Mouse (Mus musculus) liver, embryonic 11.5 days (tissue): ENCODE results near the gene F2rl3. TPM values are rescaled to one million over a fixed set of nuclear protein-coding genes. Genes with fewer than 3 reads are reported as not detected.
A peak's percentile ranks its signal among the peaks of the same experiment; 100 is the strongest.

Experiments used
- ATAC-seq: fragments of 200-750 bp; cut with Nextera tagmentation; replicated peaks from 2 replicates; pipeline ENCODE4 v1.8.0; 2017; ENCODE audit warnings: moderate number of reproducible peaks, mild to moderate bottlenecking, moderate TSS enrichment, moderate library complexity; ENCODE audit not compliant: low FRiP score
- DNase-seq: peaks from one replicate; pipeline ENCODE4 v3.0.0-alpha.2; 2017; ENCODE audit warnings: low spot score
- H3K27ac ChIP-seq: fragments of 300-500 bp; sonication (generic); 2 replicates; pipeline ENCODE4 v1.5.1; 2014; ENCODE audit warnings: mild to moderate bottlenecking, low read depth, low read length, control low read depth
- H3K27me3 ChIP-seq: fragments of 300-500 bp; sonication (generic); replicated peaks from 2 replicates; pipeline ENCODE4 v1.6.1; 2014; ENCODE audit warnings: low read length, mixed read lengths; ENCODE audit not compliant: control insufficient read depth, insufficient read depth
- H3K36me3 ChIP-seq: fragments of 300-500 bp; sonication (generic); 2 replicates; pipeline ENCODE4 v1.6.1; 2014; ENCODE audit warnings: mild to moderate bottlenecking, low read length, moderate library complexity, mixed read lengths; ENCODE audit not compliant: control insufficient read depth, insufficient read depth
- H3K4me1 ChIP-seq: fragments of 300-500 bp; sonication (generic); replicated peaks from 2 replicates; pipeline ENCODE4 v1.6.1; 2014; ENCODE audit warnings: low read length, mixed read lengths; ENCODE audit not compliant: control insufficient read depth, insufficient read depth
- H3K4me2 ChIP-seq: fragments of 300-500 bp; sonication (generic); 2 replicates; pipeline ENCODE4 v1.6.1; 2014; ENCODE audit warnings: mild to moderate bottlenecking, control low read depth, moderate library complexity
- H3K4me3 ChIP-seq: fragments of 300-500 bp; sonication (generic); 2 replicates; pipeline ENCODE4 v1.5.1; 2014; ENCODE audit warnings: low read depth, low read length, control low read depth
- H3K9ac ChIP-seq: fragments of 300-500 bp; sonication (generic); 2 replicates; pipeline ENCODE4 v1.6.1; 2014; ENCODE audit warnings: low read depth, low read length, control low read depth
- H3K9me3 ChIP-seq: fragments of 300-500 bp; sonication (generic); 2 replicates; pipeline ENCODE4 v1.6.1; 2016; ENCODE audit warnings: low read length, inconsistent platforms, mixed read lengths; ENCODE audit not compliant: control insufficient read depth
- WGBS: fragments of 180-500 bp; shearing (Covaris S2); extraction: QIAGEN DNeasy Blood & Tissue Kit; methylation state at CpG from one replicate; pipeline ENCODE4 v1.1.7; 2014; 5-methylcytosine and 5-hydroxymethylcytosine counted together
- polyA plus RNA-seq: library from polyadenylated mRNA; unstranded; fragments of >200 nt; fragmentation: Nextera tagmentation; extraction: Ambion mirVana; gene quantifications from 2 replicates; pipeline ENCODE4 v1.2.1, GENCODE M21; 2014

Gene F2rl3
- polyA plus RNA-seq = 8.5 and 8.6 TPM in 2 replicates

DNA sequence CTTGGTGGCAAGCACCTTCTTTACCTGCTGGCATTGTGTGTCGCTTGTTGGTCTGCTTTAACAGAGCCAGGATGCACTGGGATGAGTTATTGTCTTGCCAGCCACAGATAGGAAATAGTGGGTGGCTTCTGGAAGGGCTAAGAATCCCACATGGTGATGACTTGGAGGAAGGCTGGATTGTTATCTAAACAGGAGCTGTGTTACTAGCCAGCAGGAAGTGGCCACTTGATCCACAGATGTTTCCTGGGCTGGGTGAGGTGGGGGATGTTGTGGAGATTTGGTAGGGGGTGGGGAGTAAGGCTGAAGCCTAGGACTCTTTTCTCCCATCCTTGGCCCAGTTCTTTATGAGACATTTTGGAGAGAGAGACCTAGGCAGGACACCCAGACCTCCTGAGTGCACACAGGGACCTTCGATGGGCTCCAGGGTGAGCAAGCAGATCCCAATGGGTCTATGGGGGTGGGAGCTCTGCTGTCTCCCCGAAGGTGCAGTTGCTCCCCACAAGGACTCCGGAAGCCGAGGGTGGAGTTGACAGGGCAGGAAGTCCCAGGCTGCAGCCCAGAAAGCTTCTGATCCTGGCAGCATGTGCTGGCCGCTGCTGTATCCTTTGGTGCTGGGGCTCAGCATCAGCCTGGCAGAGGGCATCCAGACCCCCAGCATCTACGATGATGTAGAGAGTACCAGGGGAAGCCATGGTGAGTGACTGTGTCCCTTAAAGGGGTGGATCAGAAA lies at the start of gene F2rl3:
Gene F2rl3, plus strand, starts transcription at position 559 of the 730 bp plus-strand sequence.
- Histone ChIP-seq H3K27ac (peak within 1 kb of the TSS; percentile 43; the same call in 1 of the 2 replicates), H3K4me3 (peak within 1 kb of the TSS; percentile 33), H3K9ac (peak within 1 kb of the TSS; percentile 16; the same call in 1 of the 2 replicates), H3K4me2 (peak within 1 kb of the TSS; percentile 38), H3K27me3 (no peaks in the 10 kb centered on the region), H3K4me1 (peaks cover 2% of the 10 kb centered on the region), H3K36me3 (peaks cover 10% of the 10 kb centered on the region), H3K9me3 (no peaks in the 10 kb centered on the region)
- peak; percentile 46; the same call in 1 of the 2 replicates for ATAC-seq
- DNase-seq = no peak
- WGBS = 47% methylated on average over 7 of the region's 7 CpGs

DNA sequence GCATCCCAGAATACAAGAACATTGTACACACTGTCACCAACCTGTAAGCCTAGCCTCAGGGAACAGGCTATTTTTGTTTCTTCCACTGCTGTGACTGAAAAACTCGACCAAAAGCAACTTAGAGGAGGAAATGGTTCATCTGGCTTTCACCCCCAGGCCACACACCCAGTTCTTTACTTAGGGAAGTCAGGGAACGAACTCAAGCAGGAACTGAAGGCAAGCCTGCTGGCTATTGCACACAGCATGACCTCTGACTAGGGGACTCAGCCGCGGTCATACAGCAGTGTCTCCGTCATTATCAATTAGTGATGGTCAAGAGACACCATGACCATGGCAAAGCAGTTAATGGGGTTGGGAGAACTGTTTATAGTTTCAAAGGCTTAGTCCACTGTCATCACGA lies 49.1 kb upstream of the F2rl3 start:
- Histone ChIP-seq H3K9me3 (no peaks in the 10 kb centered on the region), H3K4me1 (no peaks in the 10 kb centered on the region), H3K9ac (no peak overlapping the region), H3K27ac (no peak overlapping the region), H3K36me3 (no peaks in the 10 kb centered on the region), H3K4me2 (no peak overlapping the region), H3K4me3 (no peak overlapping the region), H3K27me3 (no peaks in the 10 kb centered on the region)
- ATAC-seq (no peak), DNase-seq (no peak)
- WGBS = 62% methylated on average over 6 of the region's 6 CpGs

DNA sequence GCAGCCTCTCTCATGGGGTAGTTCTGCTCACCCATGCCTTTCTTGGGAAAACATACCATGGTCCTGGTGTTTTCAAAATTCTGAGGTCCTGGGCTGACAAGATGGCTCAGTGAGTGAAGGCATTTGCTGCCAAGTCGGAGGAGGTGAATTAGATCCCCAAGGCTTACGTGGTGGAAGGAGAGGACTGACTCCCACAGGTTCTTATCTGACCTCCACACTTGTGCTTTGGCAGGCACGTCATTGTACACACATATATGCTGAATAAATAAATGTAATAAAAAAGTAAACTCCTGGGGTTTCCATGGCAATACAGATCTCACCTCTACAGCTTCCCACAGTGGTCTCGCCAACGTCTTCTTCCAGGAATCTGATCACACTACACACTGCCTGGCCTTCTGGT lies 45.1 kb upstream of the F2rl3 start:
- Histone ChIP-seq H3K27ac (no peak overlapping the region), H3K4me3 (no peak overlapping the region), H3K9me3 (no peaks in the 10 kb centered on the region), H3K4me2 (no peak overlapping the region), H3K36me3 (no peaks in the 10 kb centered on the region), H3K27me3 (no peaks in the 10 kb centered on the region), H3K9ac (no peak overlapping the region), H3K4me1 (no peaks in the 10 kb centered on the region)
- DNase-seq (no peak), ATAC-seq (no peak)
- whole genome bisulfite sequencing = 63% methylated on average over 5 of the region's 5 CpGs

- H3K27ac ChIP-seq = no peak overlapping the region
- WGBS = 25% methylated on average over 1 of the region's 1 CpGs
- peaks cover 4% of the 10 kb centered on the region; the same call in 1 of the 2 replicates for H3K36me3 ChIP-seq
- no peak overlapping the region for H3K9ac ChIP-seq
- DNase-seq (no peak), ATAC-seq (no peak)
- H3K4me2 ChIP-seq = no peak overlapping the region
- peaks cover 10% of the 10 kb centered on the region for H3K4me1 ChIP-seq
- H3K9me3 ChIP-seq = no peaks in the 10 kb centered on the region
- no peaks in the 10 kb centered on the region for H3K27me3 ChIP-seq
- no peak overlapping the region for H3K4me3 ChIP-seq
Measured at GRCm38 (mm10) chr8:72720541-72720940, 41.1 kb upstream of the F2rl3 start.

- no peaks in the 10 kb centered on the region for H3K27me3 ChIP-seq
- peaks cover 25% of the 10 kb centered on the region for H3K36me3 ChIP-seq
- H3K27ac ChIP-seq = no peak within 1 kb of the TSS
- 14% methylated on average over 56 of the region's 56 CpGs for WGBS
- peaks cover 10% of the 10 kb centered on the region for H3K4me1 ChIP-seq
- peak; percentile 97 for ATAC-seq
- H3K4me2 ChIP-seq = peak within 1 kb of the TSS; percentile 96
- H3K9ac ChIP-seq = peak within 1 kb of the TSS; percentile 93
- H3K4me3 ChIP-seq = peak within 1 kb of the TSS; percentile 93
- no peaks in the 10 kb centered on the region for H3K9me3 ChIP-seq
- peak; percentile 95 for DNase-seq
Measured at GRCm38 (mm10) chr8:72722769-72723650, 38.7 kb upstream of the F2rl3 start, which contains the start of gene Sin3b. Sin3b (plus strand) TSS chr8:72723285.

DNA sequence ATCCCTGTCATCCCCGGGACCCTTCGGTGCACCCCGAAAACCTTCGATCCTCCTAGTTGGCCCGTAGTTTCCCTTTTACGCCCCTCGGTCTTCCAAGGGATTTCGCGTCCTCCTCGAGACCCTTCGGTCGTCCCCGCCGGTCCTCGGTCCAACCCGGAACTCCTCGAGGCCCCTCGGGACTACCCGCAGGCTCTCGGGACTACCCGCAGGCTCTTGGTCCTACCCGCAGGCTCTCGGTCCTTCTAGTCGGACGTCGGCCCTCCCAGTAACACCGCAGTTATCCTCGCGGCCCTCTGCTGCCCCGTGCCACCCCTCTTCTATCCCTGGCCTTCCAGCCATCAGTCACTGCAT lies 38.1 kb upstream of the F2rl3 start:
- Histone ChIP-seq H3K9me3 (no peaks in the 10 kb centered on the region), H3K4me1 (peaks cover 10% of the 10 kb centered on the region), H3K9ac (peak overlapping the region; percentile 93), H3K27me3 (no peaks in the 10 kb centered on the region), H3K36me3 (peaks cover 26% of the 10 kb centered on the region), H3K4me3 (peak overlapping the region; percentile 93), H3K4me2 (peak overlapping the region; percentile 96), H3K27ac (no peak overlapping the region)
- peak; percentile 49; the same call in 1 of the 2 replicates for ATAC-seq
- peak; percentile 46 for DNase-seq
- under 1% methylated on average over 30 of the region's 30 CpGs for WGBS

DNA sequence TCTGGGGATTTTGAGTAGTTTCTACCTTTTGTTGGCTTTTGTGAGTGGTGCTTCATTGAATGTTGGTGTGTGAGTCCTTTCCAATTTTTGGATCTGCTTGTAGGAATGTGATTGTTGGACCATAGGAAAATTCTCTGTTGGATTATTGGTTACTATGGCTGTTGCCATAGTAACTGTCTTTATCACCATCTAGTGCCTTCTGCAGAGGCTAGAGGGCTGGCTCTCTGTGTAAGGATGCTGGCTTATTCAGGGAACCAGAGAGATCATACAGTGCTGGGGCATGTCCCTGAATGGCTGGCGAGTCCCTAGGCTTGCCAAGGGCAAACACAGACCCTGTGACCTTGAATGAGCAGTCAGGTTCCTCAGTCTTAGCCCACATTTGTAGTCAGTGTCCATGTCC lies 33.0 kb upstream of the F2rl3 start:
- Histone ChIP-seq H3K27me3 (no peaks in the 10 kb centered on the region), H3K4me1 (peaks cover 10% of the 10 kb centered on the region), H3K36me3 (peaks cover 67% of the 10 kb centered on the region), H3K27ac (no peak overlapping the region), H3K4me3 (no peak overlapping the region), H3K9ac (no peak overlapping the region), H3K9me3 (no peaks in the 10 kb centered on the region), H3K4me2 (no peak overlapping the region)
- no peak for ATAC-seq
- DNase-seq = no peak
- 83% methylated on average over 1 of the region's 1 CpGs for WGBS

GRCm38 (mm10) chr8:72735001-72735400 lies 26.7 kb upstream of the F2rl3 start:
- 84% methylated on average over 5 of the region's 5 CpGs for WGBS
- H3K9me3 ChIP-seq = no peaks in the 10 kb centered on the region

More at GRCm38 (mm10) chr8:72735001-72735400, 26.7 kb upstream of the F2rl3 start:
- no peaks in the 10 kb centered on the region for H3K27me3 ChIP-seq
- ATAC-seq (no peak), DNase-seq (no peak)
- H3K27ac ChIP-seq = no peak overlapping the region
- H3K4me2 ChIP-seq = no peak overlapping the region
- peaks cover 63% of the 10 kb centered on the region for H3K36me3 ChIP-seq
- no peaks in the 10 kb centered on the region for H3K4me1 ChIP-seq
- H3K9ac ChIP-seq = no peak overlapping the region
- H3K4me3 ChIP-seq = no peak overlapping the region
